Mouse (Mus musculus): Measurements from ENCODE around the gene Mrrf. TPM values are rescaled to one million over a fixed set of nuclear protein-coding genes. Genes with fewer than 3 reads are reported as not detected.

Mrrf gene
- total RNA-seq (2023) = 2.7 and 5.4 TPM in 2 replicates

GRCm38 (mm10) chr2:36136300-36136941, at the start of gene Mrrf, which contains the start of gene Rbm18:
TSS of gene Mrrf (plus strand) at chr2:36136389.
TSS of gene Rbm18 (minus strand) at chr2:36136773.

GRCm38 (mm10) chr2:36104956-36105741, 31.0 kb upstream of the Mrrf start, which contains the start of gene Lhx6:
TSS of gene Lhx6 (minus strand) at chr2:36105408.

GRCm38 (mm10) chr2:36230366-36230765, 94.2 kb downstream of the Mrrf start, which contains the start of gene Ptgs1:
TSS of gene Ptgs1 (plus strand) at chr2:36230426.

Other genes starting within 250 kb of the Mrrf start
- gene Ttll11, start 156.5 kb upstream of the Mrrf start, total RNA-seq (2023) = 1.6 and 1.7 TPM in 2 replicates
- 51.0 and 57.1 TPM in 2 replicates for gene Ndufa8, start 87.0 kb upstream of the Mrrf start, total RNA-seq (2023)
- not detected in 2 replicates for gene Morn5, start 86.9 kb upstream of the Mrrf start, total RNA-seq (2023)
- not detected in 2 replicates for gene Lhx6, start 31.0 kb upstream of the Mrrf start, total RNA-seq (2023)
- 37.9 and 41.1 TPM in 2 replicates for gene Rbm18, start 384 bp downstream of the Mrrf start, total RNA-seq (2023)
- gene Ptgs1, start 94.0 kb downstream of the Mrrf start, total RNA-seq (2023) = 113 and 132 TPM in 2 replicates
- 0.06 TPM in 1 of 2 replicates, not detected in the other for gene Olfr338, start 237.1 kb downstream of the Mrrf start, total RNA-seq (2023)

All from neutrophil, adult 65 days (primary cell).